Mouse (Mus musculus) activated CD4-positive, CD25-positive, alpha-beta regulatory T cell, adult 4 months (primary cell): ENCODE measurements around the gene Plrg1. TPM values are rescaled to one million over a fixed set of nuclear protein-coding genes. Genes with fewer than 3 reads are reported as not detected.

ENCODE experiments used
- ATAC-seq: one replicate; pipeline ENCODE4 v1.8.0; 2017
- polyA plus RNA-seq, 2 experiments: library from polyadenylated mRNA; unstranded; fragments of 100-300 nt; shearing (Covaris generic); gene quantifications; one replicate each; pipeline ENCODE4 v1.2.1; 2017

Plrg1 gene
- polyA plus RNA-seq, 2 experiments from 2014 or later: 49.5 to 57.0 TPM

DNA sequence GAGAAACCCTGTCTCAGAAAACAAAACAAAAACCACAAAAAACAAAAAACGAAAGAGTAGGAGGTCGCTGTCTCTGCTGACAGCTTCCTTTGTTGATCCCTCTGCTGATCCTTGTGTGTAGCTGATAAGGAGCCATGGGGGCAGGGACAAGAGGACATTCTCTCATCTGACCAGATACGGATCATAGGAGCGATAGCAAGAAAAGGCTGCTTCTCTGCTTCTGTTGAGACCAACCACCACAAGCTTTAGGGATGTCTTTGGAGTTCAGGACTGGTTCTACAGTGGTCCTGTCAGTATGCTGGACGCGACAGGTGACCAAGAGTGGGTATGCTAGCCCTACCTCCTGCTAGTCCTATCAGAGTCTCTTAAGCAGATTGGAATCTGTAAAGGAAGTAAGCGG, 2.2 kb upstream of the Plrg1 start:
- ATAC-seq: no peak

DNA sequence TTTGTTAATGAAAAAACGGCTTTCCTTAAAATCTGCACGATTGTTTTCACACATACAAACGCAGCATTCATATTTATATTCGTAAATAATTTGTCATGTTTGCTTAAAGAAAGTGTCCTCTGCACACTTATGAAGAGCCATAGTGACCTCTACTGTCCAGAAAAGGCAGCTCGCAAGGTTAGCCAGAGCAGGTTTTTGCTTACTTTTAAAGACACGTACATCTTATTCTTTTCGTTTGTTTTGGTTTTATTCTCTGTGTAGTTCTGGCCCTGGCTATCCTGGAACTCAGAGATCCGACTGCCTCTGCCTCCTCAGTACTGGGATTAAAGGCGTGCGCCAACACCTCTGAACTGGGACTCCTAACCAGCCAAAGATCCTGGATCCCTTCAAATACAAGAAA, 1.6 kb upstream of the Plrg1 start:
- ATAC-seq: no peak

DNA sequence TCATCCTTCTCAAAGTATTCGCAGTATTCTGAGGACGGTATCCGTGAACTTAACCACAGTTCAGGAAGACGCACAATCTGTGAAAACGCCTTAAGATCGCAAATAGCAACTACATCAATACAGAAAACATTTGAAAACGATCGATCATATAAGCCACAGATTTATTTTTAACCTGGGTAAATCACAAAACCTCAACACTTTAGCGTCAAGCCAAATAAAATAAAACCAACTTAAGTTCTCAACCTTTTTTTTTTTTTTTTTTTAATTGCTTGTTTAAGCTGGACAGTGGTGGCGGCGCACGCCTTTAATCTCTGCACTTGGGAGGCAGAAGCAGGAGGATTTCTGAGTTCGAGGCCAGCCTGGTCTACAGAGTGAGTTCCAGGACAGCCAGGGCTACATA, 563 bp upstream of the Plrg1 start:
- ATAC-seq: peak; percentile 6

DNA sequence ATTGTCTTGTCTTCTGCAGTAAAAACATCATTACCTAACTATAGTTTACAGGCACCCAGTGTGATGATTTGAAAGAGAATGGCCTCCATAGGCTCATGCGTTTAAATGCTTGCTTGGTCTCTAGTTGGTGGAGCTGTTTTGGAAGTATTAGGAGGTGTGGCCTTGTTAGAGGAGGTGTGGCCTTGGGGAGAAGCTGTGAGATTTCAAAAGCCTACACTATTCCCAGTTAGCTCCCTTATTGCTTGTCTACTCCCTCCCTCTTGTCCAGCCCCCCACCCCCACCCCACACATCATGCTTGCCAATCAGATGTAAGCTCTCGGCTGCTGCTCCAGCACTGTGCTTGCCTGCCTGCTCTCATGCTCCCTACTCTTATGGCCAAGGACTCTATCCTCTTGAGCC, 1.7 kb downstream of the Plrg1 start:
- no peak for ATAC-seq

DNA sequence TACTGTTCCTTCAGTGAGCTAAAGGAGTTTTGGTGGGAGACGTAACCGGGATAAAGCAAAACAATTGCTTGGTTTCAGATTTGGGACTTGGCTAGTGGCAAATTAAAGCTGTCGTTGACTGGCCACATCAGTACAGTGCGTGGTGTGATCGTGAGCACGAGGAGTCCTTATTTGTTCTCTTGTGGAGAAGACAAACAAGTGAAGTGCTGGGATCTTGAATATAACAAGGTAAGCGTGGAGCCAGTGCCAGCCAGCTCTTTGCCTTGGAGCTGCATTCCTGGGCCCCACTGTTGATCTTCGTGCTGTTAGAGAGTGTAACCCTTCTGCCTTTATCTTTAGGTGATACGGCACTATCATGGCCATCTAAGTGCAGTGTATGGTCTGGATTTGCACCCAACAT, 12.6 kb downstream of the Plrg1 start:
- no peak for ATAC-seq

DNA sequence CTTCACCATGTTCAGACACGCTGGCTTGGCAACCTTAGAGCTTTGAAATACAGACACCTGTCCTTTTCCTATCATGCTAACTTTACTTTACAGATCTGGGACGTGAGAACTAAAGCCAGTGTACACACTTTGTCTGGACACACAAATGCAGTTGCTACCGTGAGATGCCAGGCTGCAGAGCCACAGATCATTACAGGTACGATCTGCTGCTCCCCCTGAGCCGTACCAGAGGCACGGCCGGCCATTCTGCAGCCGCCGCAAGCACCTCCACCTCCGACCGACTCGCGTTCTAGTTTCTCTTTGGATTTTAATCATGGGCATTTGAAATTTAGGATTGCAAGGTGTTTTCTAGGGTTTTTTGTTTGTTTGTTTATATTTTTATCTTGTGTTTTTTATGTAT, 13.5 kb downstream of the Plrg1 start:
- ATAC-seq: no peak

DNA sequence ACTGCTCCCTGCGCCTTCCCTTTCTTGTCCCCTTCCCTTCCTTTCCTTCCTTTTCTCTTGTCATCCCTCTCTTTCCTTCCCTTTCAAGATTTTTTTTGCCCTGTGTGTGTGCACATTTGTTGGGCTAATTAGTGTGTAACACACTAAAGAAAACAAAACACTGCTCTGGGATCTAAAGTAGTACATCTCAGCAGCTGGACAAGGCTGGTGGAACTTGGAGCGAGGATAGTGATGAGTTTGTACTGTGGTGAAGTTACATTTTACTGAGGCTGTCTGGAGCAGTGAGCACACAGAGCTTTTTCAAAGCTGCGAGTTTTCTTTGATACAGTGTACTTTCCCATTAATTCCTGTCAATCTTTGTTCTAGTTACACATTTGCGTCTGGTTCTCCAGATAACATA, 14.9 kb downstream of the Plrg1 start:
- no peak for ATAC-seq

DNA sequence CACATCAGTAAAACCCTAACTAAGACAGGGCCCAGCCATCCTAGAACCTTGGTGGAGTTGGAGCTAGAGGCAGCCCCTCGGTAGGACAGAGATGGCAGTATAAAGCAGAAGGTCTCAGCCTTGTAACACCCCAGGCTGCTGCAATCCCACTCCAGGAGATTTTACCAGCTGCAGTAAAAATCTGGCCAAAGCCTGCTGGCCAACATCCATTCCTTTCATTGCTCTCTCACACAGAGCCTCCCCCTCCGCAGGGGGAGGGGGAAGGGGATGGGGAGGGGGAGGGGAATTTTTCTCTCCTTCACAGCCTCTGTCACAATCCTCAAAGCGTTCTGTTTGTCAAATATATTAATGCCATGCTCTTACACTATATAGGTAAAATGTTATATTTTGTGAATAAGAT, 21.2 kb downstream of the Plrg1 start:
- ATAC-seq: no peak

DNA sequence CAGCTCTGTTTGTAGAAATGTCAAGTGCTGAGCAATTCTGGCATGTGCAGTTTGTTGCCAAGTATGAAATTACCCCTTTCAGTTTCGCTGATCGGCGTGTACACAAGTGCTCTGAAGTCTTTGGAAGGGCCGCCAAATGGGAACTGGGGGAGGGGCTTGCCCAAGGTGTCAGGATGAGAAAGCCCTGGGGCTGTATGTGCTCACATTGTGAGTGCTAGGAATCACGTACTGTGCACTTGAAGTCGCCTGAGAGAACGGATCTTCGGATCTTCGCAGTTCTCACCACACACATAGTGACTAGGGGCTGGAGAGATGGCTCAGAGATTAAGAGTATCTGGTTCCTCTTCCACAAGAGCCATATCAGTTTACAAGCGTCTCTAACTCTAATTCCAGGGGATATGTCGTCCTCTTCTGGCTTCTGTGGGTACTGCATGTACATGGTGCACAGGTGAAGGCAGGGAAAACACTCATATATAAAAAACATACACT, 25.3 kb downstream of the Plrg1 start:
- ATAC-seq: peak; percentile 82

DNA sequence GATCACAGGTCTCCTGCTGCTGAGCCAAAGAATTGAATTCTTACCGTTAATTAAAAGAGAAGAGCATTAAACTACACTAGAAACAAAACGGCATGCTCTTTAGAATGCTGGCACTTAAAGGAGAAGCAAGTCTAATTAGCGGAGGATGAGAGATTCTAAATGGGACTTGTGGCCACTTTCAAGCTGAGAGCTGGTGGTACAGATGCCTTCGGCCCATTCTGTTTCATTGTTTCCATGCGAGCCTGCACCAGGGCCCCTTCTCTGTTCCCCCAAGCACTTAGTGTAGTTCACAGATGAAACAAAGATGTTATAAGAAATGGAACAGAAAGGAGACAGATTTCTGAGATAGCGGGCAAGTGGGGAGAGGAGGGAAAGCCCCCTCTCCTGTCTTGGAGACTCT, 42.3 kb downstream of the Plrg1 start:
- ATAC-seq: no peak

DNA sequence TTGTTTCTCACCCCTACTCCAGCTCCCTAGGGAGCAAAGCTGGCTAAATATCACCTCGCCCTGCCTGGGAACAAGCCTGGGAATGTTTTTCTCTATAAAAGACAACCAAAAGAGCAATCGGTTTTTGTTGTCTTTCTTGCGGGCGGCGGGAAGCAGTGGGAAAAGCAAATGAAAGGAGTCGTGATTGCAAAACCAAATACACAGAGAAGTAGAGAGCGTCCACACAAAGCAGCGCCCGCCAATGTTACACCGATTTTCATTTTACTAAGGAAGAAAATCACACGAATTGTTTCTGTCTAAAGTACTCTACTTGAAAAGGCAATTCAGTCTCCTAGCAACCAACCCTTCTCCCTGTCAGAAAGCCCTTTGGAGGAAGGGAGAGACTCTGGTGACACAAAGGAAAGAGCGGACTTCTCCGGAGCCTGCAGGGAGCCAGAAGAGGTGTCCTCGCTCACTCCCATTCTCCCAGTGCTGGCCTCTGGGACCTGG, 43.3 kb downstream of the Plrg1 start:
- ATAC-seq: no peak

DNA sequence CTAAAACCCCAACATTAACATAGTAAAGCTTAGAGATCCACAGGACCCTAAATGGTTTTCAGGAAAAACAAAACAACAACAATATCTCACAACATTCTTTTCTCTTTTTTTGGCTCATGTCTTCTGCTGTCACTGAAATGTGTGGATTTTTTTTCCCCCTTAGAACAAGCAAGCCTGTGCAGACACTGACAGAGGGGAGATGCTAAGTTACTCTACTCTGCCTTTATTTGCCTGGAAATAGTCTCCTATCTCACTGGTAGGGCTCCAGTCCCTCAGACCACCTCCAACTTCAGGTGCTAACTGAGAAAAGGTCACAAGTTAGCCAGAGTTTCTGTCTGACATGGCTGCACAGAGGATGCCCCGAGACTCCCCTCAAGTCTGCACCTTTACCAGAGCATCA, 43.8 kb downstream of the Plrg1 start:
- no peak for ATAC-seq

DNA sequence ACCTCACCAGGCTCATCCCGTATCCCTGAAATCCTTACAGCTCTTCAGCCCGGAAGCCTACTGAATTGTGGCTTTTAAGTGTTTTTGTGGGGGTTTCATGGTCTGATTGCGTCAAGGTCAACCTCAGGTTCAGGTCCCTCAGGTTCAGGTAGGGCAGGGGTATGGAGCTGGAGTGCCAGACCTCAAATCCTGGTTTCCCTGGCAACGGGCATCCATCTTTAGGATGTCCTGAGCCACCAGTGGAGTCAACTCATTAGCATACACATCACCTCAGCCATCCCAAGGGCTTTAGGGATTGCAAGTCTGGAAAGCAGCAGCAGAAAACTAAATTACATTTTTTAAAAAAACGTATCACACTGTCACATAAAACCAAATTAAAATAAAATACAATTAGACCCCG, 44.3 kb downstream of the Plrg1 start:
- ATAC-seq: no peak

DNA sequence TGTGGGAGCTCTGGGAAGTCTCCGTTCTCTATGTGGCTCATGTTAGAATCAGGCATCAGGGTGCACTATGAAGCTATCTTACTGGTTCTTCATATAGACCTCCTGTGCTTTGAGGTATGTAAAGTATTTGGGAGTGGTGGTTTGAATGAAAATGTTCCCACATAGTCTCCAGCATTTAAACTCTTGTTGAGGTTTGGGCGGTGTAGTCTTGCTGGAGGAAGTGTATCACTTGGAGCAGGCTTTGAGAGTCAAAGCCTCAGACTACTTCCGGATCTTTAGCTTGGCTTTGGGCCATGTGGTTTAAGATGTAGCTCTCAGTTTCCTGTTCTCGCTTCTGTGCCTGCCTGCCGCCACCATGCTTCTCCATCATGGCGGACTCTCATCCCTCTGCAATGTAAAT, 47.0 kb downstream of the Plrg1 start:
- ATAC-seq: no peak

DNA sequence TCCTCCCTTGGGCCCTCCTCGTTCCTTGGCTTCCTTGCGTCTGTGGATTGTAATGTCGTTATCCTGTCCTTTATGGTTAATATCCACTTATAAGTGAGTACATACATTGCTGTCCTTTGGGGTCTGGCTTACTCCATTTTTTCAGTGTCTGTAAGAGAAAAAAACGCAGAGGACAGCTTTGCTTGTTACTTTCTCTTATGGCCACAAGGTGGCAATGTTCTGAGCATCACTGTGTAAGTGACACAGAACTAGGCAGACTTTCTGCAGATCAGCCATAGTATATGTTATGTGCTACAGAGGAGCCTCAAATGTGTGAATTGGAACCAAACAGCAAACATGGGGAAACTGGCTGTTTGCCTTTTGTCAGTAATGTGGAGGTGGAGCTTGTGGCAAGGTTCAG, 54.8 kb downstream of the Plrg1 start:
- no peak for ATAC-seq

DNA sequence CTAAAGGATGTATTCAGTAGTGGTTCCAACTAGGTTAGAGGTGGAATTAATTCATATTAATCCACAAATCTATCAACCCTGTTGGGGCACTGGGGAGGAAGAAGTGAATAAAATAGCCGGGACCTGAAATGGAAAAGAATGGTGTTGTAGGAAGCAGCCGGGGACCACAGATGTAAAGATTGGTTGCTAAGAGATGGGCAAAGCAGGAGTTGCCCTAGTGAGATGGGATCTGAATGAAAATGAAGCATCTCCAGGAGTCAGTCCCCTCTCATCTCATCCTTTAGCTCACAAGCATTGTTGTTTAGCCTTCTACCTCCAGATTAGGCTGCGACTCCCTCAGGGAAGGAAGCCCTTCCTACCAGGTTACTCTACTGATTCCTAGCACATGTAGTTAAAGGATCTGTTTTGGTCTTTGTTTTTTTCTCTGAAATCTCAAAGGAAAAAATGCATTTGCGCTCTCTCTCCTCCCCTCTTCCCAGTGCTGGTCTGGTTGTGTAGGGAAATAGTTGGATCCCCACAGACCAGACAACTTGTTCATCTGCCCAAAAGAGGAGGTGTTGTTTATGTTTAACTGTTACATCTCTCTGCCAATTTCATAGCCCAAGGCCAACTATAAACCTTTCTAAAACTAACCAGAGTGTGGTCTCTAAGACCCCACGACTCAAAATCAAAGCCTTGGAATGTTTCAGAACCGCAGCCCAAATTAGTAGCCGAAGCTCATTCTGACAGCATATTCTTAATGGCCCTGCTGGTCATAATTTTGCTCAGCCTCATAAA, 56.4 kb downstream of the Plrg1 start:
- no peak for ATAC-seq

DNA sequence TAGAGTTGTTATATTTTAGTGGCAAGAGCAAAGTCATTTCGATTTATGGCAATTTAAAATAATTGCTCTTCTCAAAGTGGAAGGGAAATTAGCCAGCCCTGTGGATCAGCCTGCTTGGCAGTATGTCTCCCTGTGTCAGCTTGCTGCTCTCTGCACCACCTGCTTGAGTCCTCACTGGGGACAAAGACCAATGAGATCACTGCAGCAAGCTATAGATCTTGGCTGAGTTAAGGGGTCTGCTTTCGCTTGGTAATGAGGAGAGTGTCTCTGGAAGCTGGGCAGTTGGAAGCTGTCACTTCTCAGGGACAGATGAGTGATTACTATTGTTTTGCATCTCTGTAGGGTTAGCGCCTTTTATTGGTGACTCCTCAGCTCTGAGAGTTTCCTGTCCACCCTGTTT, 57.5 kb downstream of the Plrg1 start:
- ATAC-seq: no peak

DNA sequence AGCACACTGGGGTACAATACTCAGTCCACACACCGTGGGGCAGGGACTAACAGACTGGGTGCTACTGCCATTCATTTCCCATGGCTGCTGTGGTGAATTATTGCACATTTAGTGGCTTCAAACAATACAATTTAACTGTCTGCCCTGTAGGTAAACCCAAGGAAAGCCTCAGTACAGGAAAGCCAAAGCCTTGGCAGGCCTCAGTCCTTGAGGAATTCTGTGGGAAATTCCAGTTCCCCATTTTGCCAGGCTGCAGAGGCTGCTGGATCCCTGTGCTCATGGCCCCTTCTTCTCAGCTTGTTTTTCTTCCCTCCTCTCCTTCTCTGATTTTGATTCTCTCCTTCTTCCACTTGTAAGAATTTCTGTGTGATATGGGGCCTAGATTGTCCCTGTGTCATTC, 59.6 kb downstream of the Plrg1 start:
- ATAC-seq: no peak

DNA sequence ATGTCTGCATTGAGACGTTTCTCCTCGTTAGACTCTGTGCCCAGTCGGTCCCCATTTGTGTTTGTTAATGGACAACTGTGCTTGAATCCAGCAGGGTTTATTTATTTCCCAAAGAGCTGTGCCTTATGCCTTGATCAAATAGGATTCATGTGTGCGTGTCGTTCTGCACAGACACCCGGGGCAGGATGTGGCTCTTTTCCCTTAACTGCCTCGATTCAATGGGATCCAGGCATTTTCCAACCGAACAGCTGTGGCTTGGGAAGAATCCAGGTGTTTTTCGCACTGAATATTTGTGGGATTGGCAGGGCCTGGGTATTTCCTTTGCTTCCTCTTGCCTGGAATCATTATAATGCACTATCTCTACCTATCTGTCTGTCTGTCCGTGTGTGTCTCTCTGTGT, 62.3 kb downstream of the Plrg1 start:
- ATAC-seq: no peak

Other genes starting within 250 kb of the Plrg1 start
- gene Rbm46, start 179.0 kb upstream of the Plrg1 start, polyA plus RNA-seq: not detected
- gene Lrat, start 151.5 kb upstream of the Plrg1 start, polyA plus RNA-seq: under 1 TPM in 1 of 2 experiments, not detected in 1; 0.07 TPM
- gene Fgg, start 47.8 kb upstream of the Plrg1 start, polyA plus RNA-seq: not detected
- not detected for gene Fga, start 29.4 kb upstream of the Plrg1 start, polyA plus RNA-seq
- gene Fgb, start 5.7 kb upstream of the Plrg1 start, polyA plus RNA-seq: not detected
- not detected for gene Dchs2, start 72.4 kb downstream of the Plrg1 start, polyA plus RNA-seq